Mouse (Mus musculus) urinary bladder, adult 2 months (tissue): Measurements from ENCODE around the gene Rps8. TPM values are rescaled to one million over a fixed set of nuclear protein-coding genes. Genes with fewer than 3 reads are reported as not detected.
A peak's percentile ranks its signal among the peaks of the same experiment; 100 is the strongest.

Source experiments
- DNase-seq: peaks from one replicate; pipeline ENCODE4 v3.0.0; 2022; ENCODE audit warnings: low spot score
- polyA plus RNA-seq: library from polyadenylated mRNA; depleted of rRNA; stranded (reverse); fragments of >200 nt; gene quantifications from 2 replicates; pipeline ENCODE4 v1.2.3, GENCODE M21; 2012

Gene Rps8
- polyA plus RNA-seq, 1 experiment, result 1,373 TPM

DNA sequence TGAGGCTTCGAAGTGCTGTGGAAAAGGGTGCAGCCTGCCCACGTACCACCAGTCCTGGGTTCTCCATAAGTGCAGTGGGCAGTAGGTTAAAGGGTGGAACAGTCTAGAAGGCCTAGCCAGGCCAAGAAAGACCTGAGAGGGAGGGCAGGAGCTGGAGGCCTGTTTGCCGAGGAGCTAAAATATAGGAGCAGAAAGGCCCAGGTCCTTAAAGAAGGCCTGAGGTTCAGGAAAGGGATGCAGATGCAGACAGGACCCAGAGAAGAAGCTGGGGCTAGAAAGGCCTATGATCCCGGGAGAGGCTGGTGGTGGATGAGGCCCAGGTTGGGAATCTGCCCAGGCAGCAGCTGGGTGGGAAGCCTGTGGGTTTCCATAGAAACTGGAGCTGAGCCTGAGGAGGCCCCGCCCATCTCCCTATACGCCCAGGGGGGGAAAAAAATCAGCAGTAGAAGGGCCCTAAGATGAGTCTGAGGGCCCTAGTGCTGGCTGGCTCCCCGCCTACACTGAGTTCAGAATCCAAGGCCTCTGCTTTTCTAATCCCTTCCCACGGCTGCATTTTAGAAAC lies 30.6 kb downstream of the Rps8 start, which contains the start of gene Btbd19:
Gene Btbd19, minus strand, starts transcription at position 378 of the 562 bp plus-strand sequence.
- DNase-seq, result no peak

GRCm38 (mm10) chr4:117124518-117125347 lies 31.3 kb downstream of the Rps8 start:
- no peak for DNase-seq

GRCm38 (mm10) chr4:117124218-117124517 lies 31.9 kb downstream of the Rps8 start:
- DNase-seq, result no peak

DNA sequence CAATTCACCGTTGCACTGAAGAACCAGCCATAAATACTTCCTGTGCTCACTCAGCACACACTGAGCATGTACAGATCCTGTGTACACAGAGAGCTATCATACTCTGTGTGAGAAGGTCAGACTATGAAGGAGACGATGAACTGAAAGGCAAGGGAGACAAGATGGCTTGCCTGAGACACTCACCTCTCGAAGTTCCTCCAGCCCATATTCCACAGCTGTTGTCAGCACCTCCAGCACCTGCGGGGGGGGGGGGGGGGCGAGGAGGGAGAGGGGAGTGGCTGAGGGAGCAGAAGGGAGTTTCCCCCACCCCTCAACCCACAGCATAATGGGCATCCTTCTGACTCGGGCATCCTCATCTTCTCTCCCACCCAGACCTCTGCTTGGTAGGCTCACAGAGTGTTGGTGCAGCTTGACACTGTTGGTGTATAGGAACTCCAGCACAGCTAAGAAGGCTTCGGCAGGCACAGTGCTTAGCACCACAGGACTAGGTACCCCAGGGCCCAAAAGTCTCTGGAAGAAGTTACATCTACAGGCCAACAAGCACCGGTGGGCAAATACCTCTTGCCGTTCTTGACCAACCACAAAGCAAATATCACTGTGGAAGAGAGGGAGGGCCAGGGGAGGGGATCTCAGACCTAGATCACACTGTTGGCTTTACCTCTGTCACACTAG lies 32.4 kb downstream of the Rps8 start:
- no peak for DNase-seq

GRCm38 (mm10) chr4:117122209-117122608 lies 33.8 kb downstream of the Rps8 start:
- no peak for DNase-seq

DNA sequence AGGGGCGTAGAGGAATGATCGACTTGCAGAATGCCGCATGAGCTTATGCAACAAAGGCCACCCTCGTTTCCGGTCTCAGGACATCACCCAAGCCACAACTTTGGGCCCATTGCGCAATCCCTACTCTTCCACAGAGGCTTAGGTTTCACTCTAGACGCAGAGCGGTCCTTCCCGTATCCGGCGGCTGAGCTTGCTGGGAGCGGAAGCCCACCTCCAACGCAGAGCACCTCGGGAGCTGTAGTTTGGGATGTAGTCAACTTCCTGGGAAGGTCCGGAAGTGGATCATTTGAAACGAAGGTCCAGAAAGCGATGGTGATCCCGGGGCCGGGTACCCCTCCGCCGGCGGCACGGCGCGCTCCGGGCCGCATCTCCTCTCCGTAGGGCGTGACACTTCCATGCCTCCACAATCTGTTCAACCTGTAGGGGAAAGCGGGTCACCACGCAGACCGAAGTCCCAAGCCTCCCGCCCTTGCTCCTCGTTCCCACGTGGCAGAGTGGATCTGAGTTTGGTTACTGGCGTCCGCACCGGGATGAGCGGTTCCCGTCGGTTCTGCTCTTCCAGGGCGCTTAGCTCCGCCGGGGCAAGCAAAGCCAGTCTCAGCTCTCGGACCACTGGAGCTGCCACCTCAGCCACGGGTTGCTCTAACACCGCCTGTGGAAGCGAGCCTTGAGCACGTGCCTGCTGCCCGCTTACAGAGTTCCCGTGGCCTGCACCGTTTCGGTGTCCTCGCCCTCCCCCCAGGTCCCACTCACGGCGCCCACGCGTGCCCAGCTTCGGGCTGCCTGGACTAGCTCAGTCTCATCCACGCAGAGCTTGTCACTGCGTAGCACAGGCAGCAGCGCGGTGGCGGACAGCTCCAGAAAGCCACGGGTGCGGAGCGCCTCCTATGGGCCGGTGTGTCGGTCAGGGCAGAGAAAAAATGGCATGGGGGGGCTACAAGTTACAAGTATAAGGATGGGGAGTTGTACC lies 35.3 kb downstream of the Rps8 start:
- DNase-seq, result peak; percentile 73

DNA sequence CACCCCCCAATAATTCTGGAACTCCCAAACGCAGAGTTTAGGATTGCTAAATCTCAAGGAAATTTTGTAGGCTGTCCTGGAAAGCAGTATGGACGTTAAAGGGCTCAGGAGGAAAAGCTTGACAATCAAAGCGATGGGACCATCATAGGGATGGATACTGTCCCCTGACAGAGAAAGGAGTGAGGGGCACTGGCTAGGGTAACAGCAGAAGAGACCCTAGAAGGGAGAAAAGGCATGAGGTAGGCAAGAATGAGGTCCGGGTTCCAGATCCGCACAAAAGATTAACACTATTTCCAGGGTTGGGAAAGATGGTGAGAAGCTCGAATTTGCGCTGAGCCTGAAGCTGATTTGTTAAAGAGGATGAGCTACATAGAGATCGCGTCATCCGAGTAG lies 36.0 kb downstream of the Rps8 start:
- no peak for DNase-seq

- DNase-seq, result no peak
Observed at GRCm38 (mm10) chr4:117119636-117120035, 36.4 kb downstream of the Rps8 start.

DNA sequence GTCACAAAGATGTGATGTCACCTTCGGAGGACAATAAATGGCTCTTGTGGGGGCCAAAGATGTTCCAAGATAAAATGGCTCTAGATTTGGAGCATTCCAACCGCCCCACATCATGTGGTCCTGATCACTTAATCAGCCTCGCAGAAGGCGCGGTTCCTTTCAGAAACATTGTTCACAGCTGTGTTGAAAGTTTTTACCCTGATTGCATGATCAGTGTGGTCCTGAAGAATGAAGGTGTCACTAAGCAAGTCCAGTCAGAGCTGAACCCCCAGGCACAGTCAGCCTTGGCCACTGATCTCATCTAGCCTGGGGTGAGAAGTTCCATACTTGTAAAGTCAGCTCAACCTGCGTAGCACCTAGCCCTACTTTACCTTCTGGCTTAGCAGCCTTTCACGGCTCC lies 38.1 kb downstream of the Rps8 start:
- DNase-seq, result no peak

DNA sequence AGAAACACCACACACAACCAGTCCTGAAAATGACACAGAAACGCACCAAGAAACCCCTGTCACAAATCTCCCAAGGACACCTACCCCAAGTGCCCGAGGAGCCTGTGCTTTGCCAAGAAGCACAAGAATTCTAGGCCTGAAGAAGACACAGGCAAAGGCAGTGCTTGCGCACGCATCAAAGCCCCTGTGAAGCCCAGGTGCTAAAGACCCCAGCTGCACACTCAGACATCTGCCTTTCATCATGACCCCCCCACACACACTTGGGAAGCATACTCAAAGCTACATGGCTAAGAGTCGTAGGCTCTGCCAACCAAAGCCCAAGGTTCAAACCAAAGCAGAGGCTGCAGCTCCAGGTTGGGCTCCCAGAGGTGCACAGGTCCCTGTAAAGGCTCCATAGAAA lies 40.5 kb downstream of the Rps8 start:
- no peak for DNase-seq

DNA sequence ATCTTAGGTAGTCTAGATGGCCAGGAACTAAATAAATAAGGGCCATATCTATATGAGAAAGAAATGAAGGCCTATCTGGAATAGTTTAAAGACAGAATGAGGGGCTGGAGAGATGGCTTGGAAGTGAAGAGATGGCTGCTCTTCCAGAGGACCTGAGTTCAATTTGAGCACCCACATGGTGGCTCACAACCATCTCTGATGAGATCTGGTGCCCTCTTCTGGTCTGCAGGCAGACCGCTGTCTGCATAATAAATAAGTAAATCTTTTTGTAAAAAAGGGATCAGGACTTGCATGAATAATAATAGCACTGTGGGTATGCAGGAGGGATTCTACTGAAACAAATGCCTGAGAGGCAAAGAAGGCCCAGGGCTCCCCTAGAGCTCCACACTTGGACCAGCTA lies 42.8 kb downstream of the Rps8 start:
- DNase-seq, result no peak

DNA sequence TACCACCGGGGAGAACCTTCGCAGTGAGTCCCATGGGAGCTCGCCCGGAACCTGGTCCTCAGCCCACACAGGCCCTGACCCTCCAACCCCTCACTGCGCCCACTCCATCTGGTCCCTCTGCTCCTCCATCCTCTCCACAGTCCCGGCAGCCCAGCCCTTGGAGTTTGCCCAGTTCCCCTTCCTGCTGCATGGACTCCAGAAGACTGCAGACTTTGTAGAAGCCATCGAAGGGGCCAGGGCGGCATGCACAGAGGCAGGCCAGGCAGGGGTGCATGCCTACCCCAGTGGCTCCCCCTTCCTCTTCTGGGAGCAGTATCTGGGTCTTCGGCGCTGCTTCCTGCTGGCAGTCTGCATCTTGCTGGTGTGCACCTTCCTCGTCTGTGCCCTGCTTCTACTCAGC lies 45.1 kb downstream of the Rps8 start:
- DNase-seq, result no peak

- DNase-seq, result no peak
Observed at GRCm38 (mm10) chr4:117110249-117110648, 45.8 kb downstream of the Rps8 start.

DNA sequence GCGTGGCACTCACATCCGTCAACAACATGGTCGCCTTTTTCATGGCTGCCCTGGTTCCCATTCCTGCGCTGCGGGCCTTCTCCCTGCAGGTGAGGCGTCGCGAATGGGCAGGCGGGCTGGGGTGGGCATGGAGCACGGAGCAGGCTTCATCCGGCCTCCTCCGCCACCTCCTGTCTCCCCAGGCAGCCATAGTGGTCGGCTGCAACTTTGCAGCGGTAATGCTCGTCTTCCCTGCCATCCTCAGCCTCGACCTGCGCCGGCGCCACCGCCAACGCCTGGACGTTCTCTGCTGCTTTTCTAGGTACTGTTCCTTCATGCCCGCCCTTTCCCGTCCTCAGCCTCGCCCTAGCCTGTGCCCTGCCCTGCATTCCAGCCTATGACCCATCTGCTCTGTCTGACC lies 46.7 kb downstream of the Rps8 start:
- DNase-seq, result no peak

GRCm38 (mm10) chr4:117108524-117108849 lies 47.6 kb downstream of the Rps8 start:
- no peak for DNase-seq

GRCm38 (mm10) chr4:117107813-117108523 lies 48.1 kb downstream of the Rps8 start:
- no peak for DNase-seq

- DNase-seq, result no peak
Observed at GRCm38 (mm10) chr4:117105127-117105526, 50.9 kb downstream of the Rps8 start.

DNA sequence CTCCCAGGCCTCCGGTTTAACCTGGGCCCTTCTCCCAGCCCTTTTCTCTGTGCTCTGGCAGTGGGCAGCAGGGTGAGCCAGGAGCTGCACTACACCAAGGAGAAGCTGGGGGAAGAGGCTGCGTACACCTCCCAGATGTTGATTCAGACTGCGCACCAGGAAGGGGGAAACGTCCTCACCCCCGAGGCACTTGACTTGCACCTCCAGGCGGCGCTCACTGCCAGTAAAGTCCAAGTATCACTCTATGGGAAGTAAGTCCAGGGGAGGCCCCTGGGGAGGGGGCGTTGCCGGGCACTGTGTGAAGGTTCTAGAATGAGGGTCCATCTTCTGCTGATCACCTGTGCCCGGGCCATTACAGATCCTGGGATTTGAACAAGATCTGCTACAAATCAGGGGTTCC lies 51.4 kb downstream of the Rps8 start:
- DNase-seq, result no peak
